Mouse (Mus musculus): ENCODE results near the gene Pik3c2a.

Gene Pik3c2a

GRCm38 (mm10) chr7:116443004-116443696 lies at the start of gene Pik3c2a:
TSS of gene Pik3c2a (minus strand) at chr7:116443449.
- DNase-seq (ENCODE audit: low read depth, low spot score), result peak; percentile 96

DNA sequence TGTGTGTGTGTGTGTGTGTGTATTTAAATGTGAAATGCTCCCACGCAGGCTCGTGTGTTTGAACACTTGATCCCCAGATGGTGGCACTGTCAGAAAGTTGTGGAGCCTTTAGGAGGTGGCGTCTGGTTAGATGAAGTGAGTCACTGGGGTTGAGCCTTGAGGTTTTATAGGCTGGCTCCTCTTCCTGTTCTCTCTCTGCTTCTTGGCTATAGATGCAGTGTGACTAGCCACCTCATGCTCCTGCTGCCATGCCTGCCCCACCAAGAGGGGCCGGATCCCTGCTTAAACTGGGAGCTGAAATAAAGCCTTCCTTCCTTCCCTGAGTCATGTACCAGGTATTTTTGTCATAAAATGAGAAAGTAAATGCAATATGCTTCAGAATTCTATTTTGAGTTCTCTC lies 47.9 kb upstream of the Pik3c2a start:
- no peak for DNase-seq (ENCODE audit: low read depth, low spot score)

- DNase-seq (ENCODE audit: low read depth, low spot score), result no peak
These were observed 41.9 kb upstream of the Pik3c2a start for GRCm38 (mm10) chr7:116485062-116485601.

GRCm38 (mm10) chr7:116484213-116484612 lies 41.0 kb upstream of the Pik3c2a start:
- DNase-seq (ENCODE audit: low read depth, low spot score), result no peak

DNA sequence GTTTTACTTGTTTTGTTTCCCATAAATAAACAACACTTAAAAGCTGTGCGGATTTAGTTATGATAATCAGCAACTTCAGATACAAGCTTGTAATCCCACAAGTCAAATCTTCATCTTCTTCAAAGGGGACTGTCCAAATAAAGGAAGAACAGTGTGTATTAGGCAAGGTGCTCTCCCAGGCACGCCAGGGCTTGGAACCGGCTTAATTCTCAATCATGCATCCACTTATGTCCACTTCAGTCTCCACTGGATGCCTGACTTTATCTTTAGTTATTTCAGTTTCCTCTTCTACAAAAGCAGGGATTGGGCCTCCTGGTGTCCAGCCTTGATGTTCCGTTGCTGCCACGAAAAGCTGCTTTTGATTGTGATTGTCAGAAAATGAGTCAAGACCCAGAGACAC lies 40.5 kb upstream of the Pik3c2a start:
- no peak for DNase-seq (ENCODE audit: low read depth, low spot score)

GRCm38 (mm10) chr7:116483106-116483505 lies 39.9 kb upstream of the Pik3c2a start:
- no peak for DNase-seq (ENCODE audit: low read depth, low spot score)

DNA sequence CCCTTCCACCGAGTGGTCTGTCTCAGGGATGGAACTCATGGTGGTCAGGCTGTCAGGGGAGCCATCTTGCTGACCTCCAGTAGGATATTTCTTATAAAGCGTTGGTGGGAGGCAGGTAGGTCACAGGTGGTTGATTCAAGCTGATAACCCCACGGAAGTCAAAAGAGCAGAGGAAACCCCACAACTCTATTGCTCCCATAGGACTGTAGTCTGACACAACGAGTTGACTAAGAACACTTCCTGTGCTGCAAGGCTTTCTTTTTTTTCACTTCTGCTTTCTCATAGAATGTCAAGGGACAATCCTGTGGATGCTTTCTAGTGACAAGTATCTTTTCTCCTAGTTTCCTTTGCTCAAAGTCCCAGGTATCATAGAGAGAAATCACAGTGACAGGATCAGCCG lies 33.0 kb upstream of the Pik3c2a start:
- no peak for DNase-seq (ENCODE audit: low read depth, low spot score)

- DNase-seq (ENCODE audit: low read depth, low spot score), result no peak
These were observed 32.6 kb upstream of the Pik3c2a start for GRCm38 (mm10) chr7:116475836-116476235.

- no peak for DNase-seq (ENCODE audit: low read depth, low spot score)
These were observed 18.9 kb upstream of the Pik3c2a start for GRCm38 (mm10) chr7:116462114-116462513.

DNA sequence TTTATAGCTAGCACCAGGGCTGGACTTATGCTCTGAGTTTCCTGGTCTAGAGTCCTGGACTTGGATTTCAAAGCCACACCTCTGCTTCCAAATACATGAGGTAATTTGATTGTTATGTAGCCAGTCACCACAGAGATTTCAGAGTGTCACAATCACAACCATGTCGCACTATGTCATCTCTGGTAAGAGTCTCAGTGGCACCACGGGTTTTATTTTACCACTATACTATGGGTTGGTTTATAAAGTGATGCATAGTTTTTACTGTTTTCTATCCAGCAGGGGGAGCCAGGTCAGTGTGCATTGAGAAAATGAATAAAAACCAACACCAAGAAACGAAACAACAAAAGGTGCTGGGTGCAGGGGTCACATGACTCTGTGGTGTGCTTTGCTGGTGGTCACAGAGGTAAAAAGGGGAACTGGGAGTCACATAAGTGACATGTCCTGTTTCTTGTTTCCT lies 15.8 kb upstream of the Pik3c2a start:
- DNase-seq (ENCODE audit: low read depth, low spot score), result peak; percentile 20

GRCm38 (mm10) chr7:116457391-116457790 lies 14.1 kb upstream of the Pik3c2a start:
- DNase-seq (ENCODE audit: low read depth, low spot score), result no peak

DNA sequence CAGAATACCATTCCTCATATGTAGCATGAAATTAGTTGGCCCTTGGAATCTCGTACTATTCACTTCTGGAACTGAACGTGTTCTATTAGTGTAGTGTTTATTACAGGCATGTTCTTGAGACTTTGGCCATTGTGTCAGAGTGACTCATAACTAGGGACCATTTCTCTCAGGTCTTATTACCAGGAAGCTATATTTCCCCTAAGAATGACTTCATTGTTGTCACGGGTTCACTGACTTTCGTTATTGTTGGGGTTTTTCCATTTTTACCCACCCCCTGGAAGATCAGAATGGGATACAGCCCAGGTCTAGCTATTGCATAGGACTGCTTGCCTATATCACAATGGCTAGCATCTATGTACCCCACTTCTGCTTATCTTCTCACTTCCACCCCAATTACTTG lies 13.7 kb upstream of the Pik3c2a start:
- no peak for DNase-seq (ENCODE audit: low read depth, low spot score)

- no peak for DNase-seq (ENCODE audit: low read depth, low spot score)
These were observed 3.4 kb upstream of the Pik3c2a start for GRCm38 (mm10) chr7:116446645-116447044.

DNA sequence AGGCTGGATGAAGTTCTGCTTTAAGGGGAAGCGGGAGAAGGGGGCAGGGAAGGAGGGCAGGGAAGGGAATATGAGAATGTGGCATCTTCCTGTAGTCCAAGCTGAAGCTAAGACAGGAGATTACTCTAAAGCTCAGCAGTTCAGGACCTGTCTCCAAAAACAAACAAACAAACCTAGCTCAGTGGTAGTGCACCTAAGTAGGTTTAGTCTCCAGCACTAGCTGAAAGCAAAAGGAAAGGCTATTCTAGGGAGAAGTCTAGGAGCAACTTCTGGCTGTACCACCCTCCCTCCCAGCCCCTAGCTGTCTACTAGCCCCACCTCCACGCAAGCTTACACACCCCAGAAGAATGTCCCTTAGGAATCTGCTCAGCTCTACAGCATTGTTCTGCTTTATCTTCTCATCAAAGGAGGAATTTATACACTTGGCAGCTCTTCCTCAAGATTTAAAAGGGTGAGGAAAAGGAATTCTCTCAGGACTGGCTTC lies 1.1 kb upstream of the Pik3c2a start:
- DNase-seq (ENCODE audit: low read depth, low spot score), result no peak

GRCm38 (mm10) chr7:116443697-116444325 lies 562 bp upstream of the Pik3c2a start:
- peak; percentile 62 for DNase-seq (ENCODE audit: low read depth, low spot score)

- no peak for DNase-seq (ENCODE audit: low read depth, low spot score)
These were observed 1.0 kb downstream of the Pik3c2a start for GRCm38 (mm10) chr7:116442226-116442625.

- DNase-seq (ENCODE audit: low read depth, low spot score), result no peak
These were observed 1.9 kb downstream of the Pik3c2a start for GRCm38 (mm10) chr7:116441346-116441745.

- no peak for DNase-seq (ENCODE audit: low read depth, low spot score)
These were observed 11.6 kb downstream of the Pik3c2a start for GRCm38 (mm10) chr7:116431661-116432060.

GRCm38 (mm10) chr7:116430926-116431325 lies 12.3 kb downstream of the Pik3c2a start:
- DNase-seq (ENCODE audit: low read depth, low spot score), result no peak

GRCm38 (mm10) chr7:116427206-116427605 lies 16.0 kb downstream of the Pik3c2a start:
- no peak for DNase-seq (ENCODE audit: low read depth, low spot score)

DNA sequence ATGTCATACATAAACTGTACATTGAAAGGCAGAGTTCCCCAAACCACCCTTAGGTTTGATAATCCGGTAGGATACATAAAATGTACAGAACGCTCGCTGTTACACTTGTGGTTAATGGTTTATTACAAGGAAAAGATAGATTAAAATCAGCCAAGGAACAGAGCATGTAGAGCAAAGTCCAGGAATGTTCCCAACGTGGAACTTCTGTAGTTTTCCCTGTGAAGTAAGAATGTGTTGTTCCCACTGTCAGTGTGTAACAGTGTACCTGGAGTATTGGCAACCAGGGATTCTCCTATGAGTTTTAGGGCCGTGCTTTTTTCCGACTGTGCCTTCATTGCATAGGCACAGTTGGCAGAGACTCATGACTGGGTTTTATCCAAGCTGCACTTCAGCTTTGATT lies 17.5 kb downstream of the Pik3c2a start:
- no peak for DNase-seq (ENCODE audit: low read depth, low spot score)

DNA sequence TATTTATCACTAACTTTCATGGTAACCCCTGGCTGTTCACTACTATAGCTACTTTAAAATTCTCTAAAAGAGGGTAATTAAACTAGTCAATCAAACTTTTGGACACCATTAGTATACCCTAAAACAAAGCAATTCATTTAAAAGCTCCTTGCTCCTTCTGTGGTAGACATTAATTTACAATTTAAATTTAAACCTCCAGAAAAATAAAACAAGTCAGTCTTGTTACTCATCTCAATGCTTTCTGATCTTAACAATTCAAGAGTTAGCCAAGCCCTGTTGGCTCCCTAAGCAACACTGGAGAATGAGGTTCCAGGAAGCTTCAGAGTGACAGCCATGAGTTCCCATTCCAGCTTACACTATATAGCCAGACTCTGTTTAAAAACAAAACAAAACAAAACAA lies 22.2 kb downstream of the Pik3c2a start:
- DNase-seq (ENCODE audit: low read depth, low spot score), result no peak

DNA sequence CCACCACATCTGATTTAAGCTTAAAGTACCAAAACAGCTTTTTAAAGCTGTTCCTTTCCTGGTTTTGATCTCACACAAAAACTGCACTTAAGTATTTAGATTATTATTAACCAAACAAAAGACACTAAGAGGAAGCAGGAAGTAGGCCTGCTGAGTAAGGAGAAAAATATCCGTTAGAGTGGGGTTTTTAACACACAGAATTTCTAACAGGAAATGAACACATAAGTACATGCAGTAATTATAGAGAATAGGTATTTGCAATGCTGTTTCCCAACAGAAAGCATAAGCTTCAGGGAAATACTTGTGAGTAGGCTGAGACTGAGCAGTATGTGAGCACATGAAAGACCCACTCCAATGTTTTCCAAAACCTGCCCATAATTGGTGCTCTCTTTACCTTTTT lies 33.8 kb downstream of the Pik3c2a start:
- no peak for DNase-seq (ENCODE audit: low read depth, low spot score)

Data from forelimb bud, embryonic 11.5 days (tissue).